Mouse (Mus musculus) mouse embryonic stem cell (cell line): ENCODE measurements around the gene Mymk.

Source experiments
- in situ Hi-C, 2 experiments: fragments of 300-500 bp; cut with MboI; formaldehyde crosslinking; loops; 1 replicate in 1 of 2; 3 replicates in 1 of 2; pipeline ENCODE4 v1.14.3; 2019 to 2020; ENCODE audit warnings: low sequenced_read_pairs in 2 of 2, low pct_unique_long_range_greater_than_20kb in 1 of 2, mixed read lengths in 1 of 2; ENCODE audit not compliant: unreplicated experiment in 1 of 2

Gene Mymk

DNA sequence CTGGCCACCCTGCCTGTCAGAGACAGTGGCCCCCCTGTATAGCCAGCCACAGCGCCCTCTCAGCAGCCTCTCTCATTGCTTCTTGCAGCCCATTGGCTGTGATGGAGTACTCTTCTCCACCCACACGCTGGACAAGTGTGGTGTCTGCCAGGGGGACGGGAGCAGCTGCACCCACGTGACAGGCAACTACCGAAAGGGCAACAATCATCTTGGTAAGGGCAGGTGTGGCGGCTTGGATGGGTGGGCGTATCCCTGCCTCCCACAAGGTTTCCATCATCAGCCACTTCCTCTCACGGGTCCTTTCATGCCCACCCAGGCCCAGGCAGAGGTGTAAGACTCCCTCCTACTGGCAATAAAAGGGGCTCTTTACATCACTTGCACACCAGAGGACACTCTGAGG lies 13.0 kb upstream of the Mymk start:
- in situ Hi-C loops = no loop called here

DNA sequence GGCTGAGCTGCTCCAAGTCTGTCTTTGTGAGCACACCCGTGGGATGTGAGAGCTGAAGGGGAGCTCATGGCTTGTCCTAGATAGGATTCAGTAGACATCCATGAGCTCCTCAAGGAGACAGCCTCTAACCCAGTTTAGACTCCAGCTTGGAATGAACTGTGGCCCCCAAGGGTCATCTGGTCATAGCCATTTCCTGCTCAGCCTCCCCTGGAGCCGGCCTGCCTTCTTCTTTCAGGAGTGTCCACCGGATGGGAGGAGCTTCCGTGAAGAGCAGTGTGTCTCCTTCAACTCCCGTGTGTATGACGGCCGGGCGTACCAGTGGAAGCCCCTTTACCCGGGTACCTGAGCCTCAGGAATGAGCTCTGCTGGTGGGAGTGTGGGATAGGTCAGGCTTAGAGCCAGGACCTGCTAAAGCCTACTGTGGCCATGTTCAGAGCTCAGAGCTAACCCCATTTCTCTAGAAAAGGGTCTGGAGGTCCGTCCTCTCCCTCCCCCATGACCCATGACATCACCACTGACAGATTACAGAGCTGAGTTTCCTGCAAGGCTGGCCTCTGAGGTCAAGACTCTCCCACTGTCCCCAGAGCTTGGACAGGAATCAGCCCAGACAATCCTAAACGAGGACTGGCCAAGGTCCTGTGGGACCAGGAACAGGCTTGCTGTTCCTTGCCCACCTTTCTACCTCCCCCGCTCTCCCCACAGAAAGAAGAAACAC lies 11.9 kb upstream of the Mymk start:
- in situ Hi-C loops = no loop called here

DNA sequence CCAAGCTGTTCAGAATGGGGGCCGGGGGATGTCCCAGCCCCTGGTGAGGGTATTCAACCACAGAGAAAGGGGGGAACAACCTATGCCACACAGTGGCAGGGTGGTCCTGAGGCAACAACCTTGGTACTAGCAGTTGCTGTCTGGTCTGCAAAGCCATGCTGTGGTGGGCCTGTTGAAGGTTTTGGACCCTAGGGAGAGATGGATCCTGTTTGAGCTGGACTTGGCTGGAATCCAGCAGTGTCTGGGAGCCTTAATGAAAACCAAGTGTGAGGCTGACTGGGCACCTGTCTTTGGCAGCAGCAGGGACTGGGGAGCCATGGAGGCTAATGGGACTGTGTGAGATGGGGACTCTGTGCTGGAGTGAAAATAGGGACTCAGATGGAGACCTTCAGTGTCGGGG lies 7.7 kb upstream of the Mymk start:
- in situ Hi-C loops = loop anchor here in 1 of 2 experiments (5.0 kb wide), 1 partner anchor 153 kb away; no protein-coding TSS in a partner anchor

DNA sequence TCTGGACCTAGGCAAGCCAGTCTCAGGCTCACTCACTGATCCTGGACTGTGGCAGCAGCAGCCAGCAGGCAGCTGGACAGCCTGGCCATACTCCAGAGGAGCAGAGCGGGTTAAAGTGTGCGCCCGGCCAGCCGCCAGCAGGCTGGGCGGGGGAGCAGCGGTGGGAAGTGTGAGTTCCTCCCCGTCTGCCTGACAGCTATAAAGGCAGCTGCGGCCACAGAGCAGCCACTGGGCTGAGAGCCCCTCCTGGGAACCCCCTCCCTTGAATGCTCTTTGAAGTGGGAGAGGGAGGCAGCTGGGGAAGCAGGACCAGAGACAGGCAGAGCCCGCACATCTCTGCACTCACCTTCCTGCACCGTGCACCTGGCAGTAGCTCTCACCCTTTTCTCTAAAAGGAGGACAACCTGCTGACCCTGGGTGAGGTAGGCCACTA lies 7.2 kb upstream of the Mymk start, which contains the start of gene Adamtsl2:
Adamtsl2 (plus strand) TSS at position 228 of the 433 bp plus-strand sequence.
- in situ Hi-C loops = loop anchor here in 1 of 2 experiments (5.0 kb wide), 1 partner anchor 153 kb away; no protein-coding TSS in a partner anchor

DNA sequence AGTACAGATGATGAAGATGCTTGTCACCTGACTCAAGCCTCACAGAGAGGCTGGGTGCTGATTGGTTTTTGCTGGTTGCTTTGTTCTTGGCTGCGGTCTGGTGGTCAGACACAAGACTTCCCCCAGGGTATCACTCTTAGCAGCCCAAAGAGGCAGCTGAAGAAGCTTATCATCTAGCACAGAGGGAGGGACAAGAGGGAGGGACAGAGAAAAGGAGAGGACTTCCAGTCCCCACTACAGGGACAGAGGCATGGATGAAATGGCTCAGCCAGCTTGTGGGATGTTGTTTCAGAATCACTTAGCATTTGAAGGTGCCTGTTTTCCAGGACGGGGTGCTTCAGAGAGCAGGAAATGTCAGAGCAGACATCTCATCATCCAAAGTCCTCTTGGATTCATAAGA lies 6.3 kb upstream of the Mymk start:
- in situ Hi-C loops = loop anchor here in 1 of 2 experiments (5.0 kb wide), 1 partner anchor 154 kb away; no protein-coding TSS in a partner anchor

DNA sequence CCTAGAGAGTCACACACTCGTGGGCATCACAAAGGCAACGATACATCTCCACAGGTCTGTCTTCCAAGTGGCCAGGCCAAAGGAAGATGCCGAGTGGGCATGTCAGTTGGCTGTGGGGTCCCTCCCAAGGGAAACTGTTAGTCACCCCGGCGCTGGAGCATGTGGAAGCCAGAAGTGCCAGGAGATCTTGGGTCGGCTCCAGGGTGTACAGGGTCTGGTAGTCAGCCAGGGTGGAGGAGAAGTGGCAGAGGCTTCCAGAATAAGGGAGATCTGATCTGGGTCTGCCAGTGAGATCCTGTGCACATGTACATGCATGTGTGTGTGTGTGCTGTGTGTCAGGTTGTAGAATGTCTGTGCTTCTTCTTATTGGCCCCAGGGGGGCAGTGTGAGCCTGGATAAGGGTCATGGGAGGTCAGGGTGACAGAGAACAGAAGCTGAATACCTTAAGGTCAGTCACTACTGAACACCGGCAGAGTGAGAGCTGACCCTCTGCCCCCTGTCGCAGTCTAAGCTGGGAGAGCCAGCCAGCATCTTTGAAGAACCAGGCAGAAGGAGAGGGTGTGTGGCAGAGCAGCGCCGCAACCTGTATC lies 5.8 kb upstream of the Mymk start:
- in situ Hi-C loops = loop anchor here in 1 of 2 experiments (5.0 kb wide), 1 partner anchor 155 kb away; no protein-coding TSS in a partner anchor

DNA sequence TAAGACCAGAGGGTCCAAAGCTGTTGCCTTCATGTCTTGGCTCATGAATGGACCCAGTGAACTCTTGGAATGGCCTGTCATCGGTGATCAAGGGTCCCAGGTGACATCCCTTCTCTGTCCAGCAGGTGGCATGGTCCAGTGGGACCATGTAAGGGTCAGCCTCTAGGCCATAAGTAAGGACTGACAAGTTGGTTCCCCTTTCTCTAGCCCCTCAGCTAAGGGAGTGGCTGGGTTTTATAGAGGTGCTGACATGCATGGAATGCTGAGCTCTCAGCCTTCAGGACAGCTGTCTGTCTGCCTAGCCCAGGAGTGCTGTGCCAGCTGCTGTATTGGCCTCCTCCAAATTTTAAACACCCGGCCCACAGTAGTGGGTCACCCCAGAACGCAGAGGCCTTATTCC lies 3.5 kb upstream of the Mymk start:
- in situ Hi-C loops = loop anchor here in 1 of 2 experiments (5.0 kb wide), 1 partner anchor 157 kb away; no protein-coding TSS in a partner anchor

DNA sequence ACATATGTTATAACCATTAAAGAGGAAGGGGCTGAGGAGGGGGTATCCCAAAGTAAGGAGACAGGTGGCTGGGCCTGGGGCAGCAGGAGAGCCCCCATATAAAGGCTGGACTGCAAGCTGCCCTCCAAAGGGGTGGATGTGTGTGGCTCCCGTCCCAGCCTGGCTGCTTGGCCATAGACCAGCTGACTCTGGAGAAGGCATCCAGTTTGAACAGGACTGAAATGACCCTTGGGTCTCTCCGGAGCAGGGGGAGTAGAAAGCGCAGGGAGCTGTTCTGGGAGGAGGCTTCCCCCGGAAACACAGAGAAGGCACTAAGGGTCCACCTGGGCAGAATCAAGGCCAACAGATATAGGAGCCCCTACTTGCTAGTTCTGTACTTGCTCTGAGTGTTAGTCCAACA lies 2.8 kb upstream of the Mymk start:
- in situ Hi-C loops = loop anchor here in 1 of 2 experiments (5.0 kb wide), 1 partner anchor 157 kb away; no protein-coding TSS in a partner anchor

DNA sequence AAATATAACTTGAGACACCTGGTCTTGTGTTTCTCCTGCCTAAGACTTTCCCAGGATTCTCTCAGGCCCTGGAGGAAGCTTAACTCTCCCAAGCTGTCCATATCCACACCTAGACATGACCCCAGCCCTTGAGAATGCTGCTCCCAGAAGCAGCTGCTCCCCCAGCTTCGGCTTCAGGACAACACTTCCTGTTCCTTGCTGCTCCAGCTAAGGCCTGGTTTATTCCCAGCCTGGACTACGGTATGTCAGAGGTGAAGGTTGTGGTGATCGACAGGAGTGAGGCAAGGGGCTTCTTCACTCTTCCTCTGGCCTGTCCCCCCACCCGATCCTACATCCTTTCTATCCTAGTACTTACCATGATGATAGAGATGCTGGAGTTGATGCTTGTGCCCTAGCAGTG lies 1.4 kb upstream of the Mymk start:
- in situ Hi-C loops = no loop called here

DNA sequence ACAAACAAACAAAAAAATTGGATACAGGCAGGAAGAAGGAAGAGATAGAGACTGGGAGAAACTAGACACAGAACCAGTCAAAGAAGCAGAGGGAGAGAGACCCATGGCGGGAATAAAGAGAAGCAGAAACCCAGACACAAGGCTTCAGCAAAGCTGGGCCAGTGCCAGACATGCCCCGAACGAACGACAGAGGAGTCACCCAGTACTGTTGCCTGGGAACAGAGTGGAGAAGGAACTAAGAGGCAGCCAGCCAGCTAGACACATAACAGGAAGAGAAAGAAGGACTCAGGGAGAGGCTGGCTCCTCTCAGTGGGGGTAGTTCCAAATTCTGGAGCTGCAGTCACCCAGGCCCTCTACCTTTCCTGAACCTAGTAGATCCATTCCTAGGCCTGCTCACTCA lies 842 bp downstream of the Mymk start:
- in situ Hi-C loops = no loop called here

DNA sequence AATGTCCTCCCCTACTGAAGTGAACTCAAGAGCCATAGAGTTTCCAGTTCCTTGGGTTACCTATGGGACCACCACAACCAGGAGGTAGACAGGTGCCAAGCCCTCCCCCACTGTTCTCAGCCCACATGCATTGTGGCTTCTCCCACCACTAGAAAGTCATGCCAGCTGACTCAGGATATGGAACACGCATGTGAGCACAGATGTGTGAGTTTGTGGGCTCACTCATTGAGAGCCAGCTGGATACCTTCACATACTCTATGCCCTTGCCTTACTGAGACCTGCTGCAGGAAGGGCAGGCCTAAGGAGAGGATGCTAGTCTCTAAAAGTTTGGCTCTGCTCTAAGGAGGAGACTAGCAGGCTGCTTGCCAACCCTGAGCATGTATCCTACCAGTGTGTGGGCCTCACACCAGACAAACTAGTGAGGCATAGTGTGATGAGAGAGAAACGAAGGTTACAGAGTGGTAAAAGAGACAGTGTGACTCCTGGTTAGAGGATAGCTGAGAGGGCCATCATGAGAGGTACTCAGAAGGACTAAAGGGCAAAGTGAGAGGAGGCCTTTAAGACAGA lies 1.6 kb downstream of the Mymk start:
- in situ Hi-C loops = no loop called here

DNA sequence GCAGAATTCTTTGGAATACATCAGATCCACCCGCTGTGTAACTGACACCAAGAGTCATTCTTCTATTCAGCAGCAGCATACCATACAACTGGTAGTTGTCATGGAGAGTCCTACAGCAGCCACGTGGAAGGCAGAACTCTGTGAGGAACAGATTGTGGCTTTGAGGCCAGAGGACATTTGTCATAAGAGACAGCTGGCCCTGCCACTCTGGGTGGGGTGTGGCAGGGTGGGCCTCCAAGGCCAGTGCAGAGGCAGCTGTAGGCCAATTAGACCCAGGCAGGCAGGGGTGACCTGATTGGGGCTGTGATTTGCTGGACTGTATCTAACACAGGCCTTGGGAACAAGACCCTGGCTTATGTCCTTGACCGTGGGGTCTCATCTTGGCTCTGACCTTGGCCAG lies 2.3 kb downstream of the Mymk start:
- in situ Hi-C loops = no loop called here

DNA sequence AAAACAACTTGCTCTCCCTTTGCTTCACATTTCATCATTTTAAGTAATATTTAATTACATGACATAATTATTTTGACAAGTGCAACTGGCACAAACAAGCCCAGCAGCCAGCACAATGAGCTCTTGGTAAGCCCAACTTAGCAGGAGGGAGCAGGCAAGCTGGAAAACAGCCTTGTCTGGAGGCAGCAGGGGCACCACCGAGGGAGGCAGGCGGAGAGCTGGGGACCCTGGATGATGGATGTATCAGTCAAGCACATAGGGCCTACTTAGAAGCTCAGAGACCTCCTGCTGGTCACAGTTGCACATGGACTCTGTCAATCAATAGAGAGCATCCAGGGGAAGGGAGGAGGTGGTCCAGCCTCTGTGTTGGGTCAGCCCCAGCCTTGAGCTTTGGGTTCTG lies 4.0 kb downstream of the Mymk start:
- in situ Hi-C loops = no loop called here

DNA sequence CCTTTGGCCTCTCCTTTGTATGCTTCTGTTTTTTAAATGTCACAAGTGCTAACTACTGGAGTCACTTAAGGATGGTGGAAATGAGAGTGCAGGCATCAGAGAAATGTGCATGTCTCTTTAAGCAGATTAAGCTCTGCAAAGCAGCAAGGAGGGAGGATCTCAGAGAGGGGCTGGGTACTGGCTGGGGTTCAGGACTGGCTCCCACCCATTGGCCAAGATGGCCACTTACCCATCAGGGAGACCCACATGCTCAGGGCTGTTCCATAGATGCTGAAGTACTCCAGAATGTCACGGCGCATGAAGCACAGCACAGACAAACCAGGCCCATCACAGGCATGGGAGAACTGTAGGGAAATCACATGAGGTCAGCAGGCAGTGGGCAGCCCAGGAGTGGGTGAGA lies 4.9 kb downstream of the Mymk start:
- in situ Hi-C loops = no loop called here

DNA sequence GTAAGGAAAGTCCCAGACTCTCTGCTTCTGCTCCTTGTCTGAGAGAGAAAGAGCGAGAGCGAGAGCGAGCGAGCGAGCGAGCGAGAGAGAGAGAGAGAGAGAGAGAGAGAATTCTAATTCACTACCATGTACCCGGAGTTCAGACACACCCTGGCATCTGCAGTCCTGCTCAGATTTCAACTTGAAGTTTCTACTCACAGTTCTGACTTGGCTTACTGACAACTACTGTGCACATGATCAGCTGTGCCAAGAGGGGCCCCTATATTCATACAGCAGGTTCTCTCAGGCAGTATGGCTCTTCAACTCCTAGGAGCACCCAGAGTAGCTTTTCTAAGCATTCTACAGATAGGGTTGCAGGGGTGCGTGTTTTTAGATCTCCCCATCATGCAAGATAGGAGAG lies 12.8 kb downstream of the Mymk start:
- in situ Hi-C loops = no loop called here

DNA sequence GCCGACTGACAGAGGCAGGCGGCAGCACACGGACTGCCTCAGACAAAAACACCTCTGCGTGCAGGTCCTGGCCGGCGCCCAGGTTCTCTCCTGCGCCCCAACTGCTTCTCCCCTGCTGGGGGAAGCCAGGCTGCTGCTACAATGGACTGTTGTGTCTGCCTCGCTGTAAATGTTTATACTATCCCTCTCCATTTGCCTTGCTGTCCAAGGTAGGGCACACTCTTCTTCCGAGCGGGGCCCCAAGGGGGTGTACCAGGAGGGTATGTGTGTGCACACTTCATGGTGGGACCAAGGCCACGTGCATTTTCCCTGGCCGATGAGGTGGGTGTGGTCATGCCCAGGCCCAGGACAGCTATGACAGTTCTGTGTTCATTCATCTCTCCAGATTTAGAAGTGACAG lies 13.2 kb downstream of the Mymk start:
- in situ Hi-C loops = no loop called here

DNA sequence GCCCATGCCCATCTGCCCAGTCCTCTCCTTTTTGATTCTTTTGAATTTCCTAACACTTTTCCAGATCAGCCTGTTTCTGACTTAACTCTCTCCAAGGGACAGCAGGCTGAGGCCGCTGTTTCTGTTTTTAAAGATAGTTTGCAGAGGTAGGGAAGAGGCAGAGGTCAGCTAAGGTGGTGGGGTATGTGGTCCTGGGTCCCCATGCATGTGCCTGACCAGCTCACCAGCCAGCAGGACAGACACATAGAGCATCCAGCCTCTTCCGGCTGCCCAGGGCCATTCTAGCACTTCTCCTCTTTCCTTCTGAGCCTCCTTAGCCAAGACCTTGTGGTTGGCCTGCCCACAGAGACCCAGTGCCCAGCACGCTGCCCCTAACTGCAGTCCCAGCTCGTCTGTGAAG lies 13.7 kb downstream of the Mymk start:
- in situ Hi-C loops = no loop called here

DNA sequence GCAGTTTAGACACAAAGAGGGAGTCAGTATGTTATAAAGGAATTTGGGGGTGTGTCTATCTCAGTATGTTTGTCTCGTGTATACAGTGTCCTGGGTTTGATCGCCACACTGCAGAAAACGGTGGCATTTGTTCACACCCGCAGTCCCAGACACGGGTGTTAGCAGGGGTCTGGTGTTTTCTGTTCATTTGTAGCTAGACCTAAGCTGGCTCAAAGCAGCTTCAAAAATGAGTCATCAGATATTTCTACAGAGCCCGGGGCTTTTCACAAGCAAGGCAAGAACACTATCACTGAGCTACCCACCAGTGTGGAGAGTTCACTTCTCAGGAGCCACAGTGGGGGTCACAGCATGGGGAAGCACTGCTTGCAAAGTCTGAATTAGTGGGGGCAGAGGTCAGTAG lies 22.6 kb downstream of the Mymk start:
- in situ Hi-C loops = loop anchor here in 1 of 2 experiments (10.0 kb wide), 1 partner anchor 185 kb away; no protein-coding TSS in a partner anchor

DNA sequence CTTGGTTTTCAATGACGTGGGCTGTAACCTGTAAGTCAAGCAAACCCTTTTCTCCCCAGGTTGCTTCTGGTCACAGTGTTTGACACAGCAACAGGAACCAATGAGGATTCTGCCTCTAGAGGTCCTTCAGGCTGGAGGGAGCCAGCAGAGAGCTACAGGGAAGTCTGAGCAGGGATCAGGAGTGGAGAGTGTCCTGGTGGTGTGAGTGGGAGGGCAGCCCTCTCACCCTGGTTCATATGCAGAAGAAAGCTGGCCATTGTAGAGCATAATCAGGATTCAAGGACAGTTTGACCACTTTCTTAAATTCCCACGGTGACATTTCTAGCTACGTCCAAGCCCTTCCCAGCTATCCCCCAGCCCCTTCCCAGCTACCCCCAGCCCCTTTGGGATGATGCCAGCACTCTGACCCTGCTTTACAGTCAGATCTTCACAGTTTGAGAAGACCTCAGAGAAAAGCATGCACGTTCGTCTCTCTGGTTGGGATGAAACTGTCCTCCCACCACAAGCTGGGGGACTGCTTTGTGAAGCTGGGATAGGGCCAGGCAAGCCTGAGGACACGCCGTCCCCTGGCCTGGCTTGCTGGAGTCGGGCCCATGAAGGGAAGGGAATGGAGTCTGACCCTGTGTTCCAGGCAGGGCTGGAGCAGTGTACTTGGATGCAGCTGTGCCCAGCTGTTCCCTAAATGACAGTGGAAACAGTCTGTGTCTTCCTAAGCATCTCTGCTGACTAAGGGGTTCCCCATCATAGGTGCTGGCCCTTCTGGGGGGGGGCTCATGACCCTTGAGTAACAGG lies 25.8 kb downstream of the Mymk start:
- in situ Hi-C loops = loop anchor here in 1 of 2 experiments (10.0 kb wide), 1 partner anchor 189 kb away; no protein-coding TSS in a partner anchor
